Mouse (Mus musculus) adrenal gland, adult 2 months (tissue): ENCODE measurements around the gene Ncstn. TPM values are rescaled to one million over a fixed set of nuclear protein-coding genes. Genes with fewer than 3 reads are reported as not detected.
A peak's percentile ranks its signal among the peaks of the same experiment; 100 is the strongest.

Source experiments
- DNase-seq: peaks from one replicate; pipeline ENCODE4 v3.0.0; 2021
- long read RNA-seq: library from polyadenylated mRNA; stranded (forward); transcript quantifications from one replicate; pipeline ENCODE4 v2.0.0, GENCODE M21; 2021
- polyA plus RNA-seq: library from polyadenylated mRNA; depleted of rRNA; stranded (reverse); fragments of >200 nt; gene quantifications from 2 replicates; pipeline ENCODE4 v1.2.3, GENCODE M21; 2012; rRNA removed
- total RNA-seq, 2 experiments: library from RNA; stranded (reverse); gene quantifications; 2 replicates each; pipeline ENCODE4 v1.2.3; 2021

Gene Ncstn
- 10 to 100 TPM; 83.9 to 85.7 TPM for total RNA-seq
- 62.9 and 83.8 TPM in 2 replicates for polyA plus RNA-seq
- long read RNA-seq, transcript Ncstn-201 (17 exons, 2,901 nt), result major isoform, 74 of 79 reads
- long read RNA-seq, partial matches to known transcripts, result 3 of 79 reads
- long read RNA-seq, other reads (novel, unspliced or antisense), result 2 of 79 reads

DNA sequence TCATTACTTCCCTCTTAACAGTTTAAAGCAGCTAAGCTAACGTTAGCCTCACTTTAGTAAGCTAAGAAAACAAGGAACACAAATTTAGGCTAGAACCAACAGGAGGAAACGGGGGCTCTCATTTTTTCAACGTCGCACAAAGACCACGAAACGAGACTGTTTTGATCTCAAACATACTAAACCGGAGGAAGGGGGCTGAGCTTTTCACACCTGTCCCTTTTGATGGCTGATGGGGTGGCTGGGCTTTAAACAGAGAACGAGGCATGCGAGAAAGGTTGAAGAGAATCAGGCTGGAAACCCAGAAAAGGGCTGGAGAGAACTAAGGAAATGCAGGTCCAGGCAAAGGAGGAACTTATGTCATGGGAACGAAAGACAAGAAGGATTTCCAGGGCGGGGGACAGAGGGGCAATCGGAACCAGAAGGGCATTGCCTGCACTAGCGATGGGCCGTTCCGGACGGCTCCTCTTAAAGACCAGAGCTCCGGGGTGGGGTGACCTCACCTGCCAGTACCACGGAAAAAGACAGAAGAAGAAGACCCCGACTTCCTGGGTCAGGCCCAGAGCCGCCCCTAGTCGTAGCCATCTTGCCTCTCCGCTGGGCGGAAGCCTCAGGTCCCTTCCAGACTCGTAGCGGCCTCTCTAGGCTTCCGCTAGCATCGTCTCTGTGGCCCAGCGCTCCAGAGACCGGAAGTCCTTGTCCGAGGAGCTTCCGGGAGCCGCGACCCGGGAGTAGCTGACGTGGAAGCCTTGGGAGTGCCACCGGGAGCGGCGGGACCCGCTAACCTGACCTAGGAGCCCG is at the start of gene Ncstn, which contains the start of gene Copa:
TSS of gene Ncstn (minus strand) at position 695 of the 798 bp plus-strand sequence.
TSS of gene Copa (plus strand) at position 429 of the 798 bp plus-strand sequence.
- peak; percentile 95 for DNase-seq

GRCm38 (mm10) chr1:172132319-172132718 is 49.7 kb upstream of the Ncstn start:
- no peak for DNase-seq

DNA sequence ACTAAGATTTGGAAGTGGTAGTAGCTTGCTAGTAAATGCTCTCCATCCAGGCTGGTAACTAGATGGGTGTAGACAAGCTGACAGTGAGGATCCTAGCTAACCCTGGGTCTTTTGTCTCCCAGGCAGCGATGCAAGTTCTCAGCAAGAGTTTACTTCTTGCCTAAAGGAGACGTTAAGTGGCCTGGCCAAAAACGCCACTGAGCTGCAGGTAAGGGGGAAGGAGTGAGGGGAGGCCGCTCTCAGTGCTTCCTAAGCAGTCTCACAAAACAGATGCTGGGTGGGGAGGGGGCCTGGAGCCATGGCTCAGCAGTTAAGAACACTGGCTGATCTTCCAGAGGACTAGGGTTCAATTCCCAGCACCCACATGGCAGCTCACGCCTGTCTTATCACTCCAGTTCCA is 47.2 kb upstream of the Ncstn start:
- DNase-seq, result no peak

- DNase-seq, result no peak
These were observed 46.5 kb upstream of the Ncstn start for GRCm38 (mm10) chr1:172129108-172129507.

DNA sequence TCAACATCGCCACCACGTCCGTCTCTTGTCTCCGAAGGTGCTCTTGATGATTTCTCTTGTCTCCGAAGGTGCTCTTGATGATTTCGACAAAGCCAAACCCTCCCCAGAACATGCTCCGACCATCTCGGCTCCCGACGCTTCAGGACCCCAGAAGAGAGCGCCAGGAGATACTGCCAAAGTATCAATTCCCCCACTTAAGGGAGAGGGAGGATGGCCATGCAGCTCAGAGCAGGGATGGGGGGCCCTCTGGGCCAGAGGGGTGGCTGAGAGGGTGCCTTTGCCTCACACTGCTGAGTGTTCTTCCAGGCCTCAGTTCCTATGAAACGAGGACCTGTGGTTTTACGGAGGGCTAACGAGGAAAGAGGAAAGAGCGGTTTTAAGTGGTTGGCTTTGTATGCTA is 46.0 kb upstream of the Ncstn start:
- no peak for DNase-seq

GRCm38 (mm10) chr1:172127487-172127886 is 44.9 kb upstream of the Ncstn start:
- DNase-seq, result peak; percentile 63

DNA sequence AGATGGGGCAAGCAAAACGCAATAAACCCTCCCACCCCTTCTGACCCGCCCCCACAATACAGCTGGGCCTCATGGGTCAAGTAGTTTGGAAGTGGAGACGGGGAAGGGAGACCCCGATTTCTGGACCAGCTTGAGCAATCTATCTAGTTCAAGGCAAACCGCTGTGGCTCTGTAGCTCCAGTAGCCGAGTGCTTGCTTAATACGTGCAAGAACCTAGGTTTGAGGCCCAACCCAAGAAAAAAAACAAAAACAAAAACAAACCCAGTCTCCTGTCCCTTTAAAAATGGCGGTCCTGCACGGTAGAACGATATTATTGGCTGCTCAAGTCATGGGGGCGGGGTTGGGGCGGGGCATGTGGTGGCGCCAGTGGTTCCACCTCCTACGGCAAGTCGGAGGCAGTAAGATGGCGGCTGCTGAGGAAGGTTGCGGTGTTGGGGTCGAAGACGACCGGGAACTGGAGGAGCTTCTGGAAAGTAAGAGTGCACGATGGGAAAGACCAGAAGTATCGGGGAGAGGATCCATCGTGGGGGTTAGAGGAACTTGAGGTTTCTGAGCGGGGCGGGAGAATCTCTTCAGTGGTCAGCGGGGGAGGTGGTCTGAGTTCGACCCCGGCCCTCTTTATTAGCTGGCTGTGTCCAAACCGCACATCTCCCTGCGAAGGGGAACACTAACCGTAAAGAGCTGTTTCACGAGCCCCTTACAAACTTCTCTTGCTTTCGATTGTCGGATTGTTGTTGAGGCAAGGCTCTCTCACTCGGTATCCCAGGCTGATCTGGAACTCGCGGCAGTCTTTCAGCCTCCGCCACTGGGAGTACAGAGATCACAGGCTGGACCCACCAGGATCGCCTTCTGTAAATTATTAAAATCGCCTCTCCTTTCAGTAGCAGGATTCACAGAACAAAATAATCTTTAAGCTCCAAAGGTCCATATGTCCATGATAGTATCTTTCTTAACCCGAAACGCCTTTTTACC is 44.1 kb upstream of the Ncstn start, which contains the start of gene Pex19:
TSS of gene Pex19 (plus strand) at position 380 of the 972 bp plus-strand sequence.
- DNase-seq, result peak; percentile 85

DNA sequence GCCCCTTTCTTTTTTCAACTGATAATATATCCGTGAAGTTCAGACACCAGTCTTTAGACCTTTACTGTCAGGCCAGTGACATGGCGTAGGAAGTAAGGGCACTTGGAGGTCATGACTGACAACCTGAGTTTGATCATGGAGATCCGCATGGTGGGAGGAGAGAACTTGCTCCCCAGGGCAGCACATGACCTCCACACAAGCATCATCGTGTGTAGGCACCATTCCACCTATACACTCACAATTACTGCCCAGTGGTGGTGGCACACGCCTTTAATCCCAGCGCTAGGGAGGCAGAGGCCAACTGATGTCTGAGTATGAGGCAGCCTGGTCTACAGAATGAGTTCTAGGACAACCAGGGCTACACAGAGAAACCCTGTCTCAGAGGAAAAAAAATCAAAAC is 42.0 kb upstream of the Ncstn start:
- DNase-seq, result no peak

DNA sequence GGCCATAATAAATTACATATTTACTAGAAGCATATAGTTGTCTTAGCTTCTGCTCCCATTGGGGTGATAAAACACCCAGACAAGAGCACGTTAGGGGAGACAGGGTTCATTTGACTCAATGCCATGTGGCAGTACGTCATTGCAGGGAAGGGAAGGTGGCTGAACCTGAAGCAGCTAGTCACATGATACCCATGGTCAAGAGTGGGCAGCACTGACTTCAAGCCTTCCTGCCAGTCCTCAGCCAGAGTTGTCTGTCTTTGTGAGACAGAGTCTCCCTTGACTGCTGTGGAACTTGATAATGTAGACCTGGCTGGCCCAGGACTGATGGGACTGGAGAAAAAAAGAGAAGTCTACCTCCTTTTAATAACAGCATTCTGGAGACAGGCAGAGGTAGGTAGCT is 40.1 kb upstream of the Ncstn start:
- DNase-seq, result no peak

DNA sequence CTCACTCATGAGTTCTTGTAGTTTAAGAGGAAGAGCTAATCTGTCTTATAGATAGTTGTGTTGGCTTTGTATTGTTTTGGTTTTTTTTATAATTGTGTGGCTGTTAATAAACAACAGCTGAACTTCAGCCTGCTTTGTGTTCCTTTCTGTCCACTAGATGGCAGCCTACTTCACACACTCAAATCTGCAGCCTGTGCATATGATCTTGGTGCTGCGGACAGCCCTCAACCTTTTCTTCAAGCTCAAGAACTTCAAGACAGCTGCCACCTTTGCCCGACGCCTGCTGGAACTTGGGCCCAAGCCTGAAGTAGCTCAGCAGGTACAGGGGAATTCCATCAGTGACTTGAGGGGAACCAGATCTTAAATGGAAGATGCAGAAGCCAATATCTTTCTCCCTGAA is 37.1 kb upstream of the Ncstn start:
- peak; percentile 38 for DNase-seq

DNA sequence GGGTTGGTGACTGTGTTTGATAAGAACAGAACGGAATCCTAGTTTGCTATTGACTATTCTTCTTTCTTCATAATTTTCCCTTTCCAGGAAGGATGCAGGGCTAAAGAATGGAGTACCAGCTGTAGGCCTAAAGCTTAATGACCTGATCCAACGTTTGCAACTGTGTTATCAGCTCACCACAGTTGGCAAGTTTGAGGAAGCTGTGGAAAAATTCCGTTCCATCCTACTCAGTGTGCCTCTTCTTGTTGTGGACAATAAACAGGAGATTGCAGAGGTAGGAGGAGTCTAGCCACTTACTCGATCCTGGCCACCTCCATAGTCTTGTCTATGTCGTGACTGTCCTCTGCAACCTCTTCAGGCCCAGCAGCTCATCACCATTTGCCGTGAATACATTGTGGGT is 36.5 kb upstream of the Ncstn start:
- DNase-seq, result no peak

GRCm38 (mm10) chr1:172116948-172117347 is 34.4 kb upstream of the Ncstn start:
- no peak for DNase-seq

DNA sequence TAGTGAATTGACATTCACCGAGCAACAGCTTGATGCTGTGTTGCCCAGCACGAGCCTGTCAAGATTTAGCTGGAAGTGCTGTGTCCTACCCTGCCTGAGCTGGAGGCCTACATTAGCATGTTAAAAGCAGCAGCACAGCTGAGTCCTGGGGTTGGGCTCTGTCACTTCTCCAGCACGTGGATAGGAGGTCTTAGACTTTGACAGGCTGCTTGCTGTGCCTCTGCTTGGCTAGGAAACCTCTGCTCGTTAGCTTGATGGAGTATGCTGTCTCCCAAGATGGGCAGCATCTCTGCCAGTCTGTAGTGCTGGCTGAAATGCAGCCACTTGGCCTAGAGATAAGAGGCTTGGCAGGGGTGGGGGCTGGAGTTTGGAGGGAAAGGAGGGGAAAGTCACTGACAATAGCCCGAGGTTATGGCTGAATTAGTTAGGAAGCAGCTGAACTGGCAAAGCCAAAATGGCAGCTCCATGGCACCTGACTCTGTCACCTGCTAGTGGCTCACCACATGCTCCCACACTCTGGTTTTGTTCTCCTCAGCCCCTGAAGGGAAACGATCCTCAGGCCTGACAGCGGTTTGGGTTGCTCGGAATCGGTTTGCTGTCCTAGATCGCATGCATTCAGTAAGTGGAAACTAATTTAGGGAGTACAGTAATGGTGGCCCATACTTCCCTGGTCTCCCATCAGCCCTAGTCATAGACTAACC is 25.3 kb upstream of the Ncstn start:
- DNase-seq, result no peak

- DNase-seq, result no peak
These were observed 22.5 kb upstream of the Ncstn start for GRCm38 (mm10) chr1:172105101-172105500.

GRCm38 (mm10) chr1:172103619-172104018 is 21.0 kb upstream of the Ncstn start:
- no peak for DNase-seq

DNA sequence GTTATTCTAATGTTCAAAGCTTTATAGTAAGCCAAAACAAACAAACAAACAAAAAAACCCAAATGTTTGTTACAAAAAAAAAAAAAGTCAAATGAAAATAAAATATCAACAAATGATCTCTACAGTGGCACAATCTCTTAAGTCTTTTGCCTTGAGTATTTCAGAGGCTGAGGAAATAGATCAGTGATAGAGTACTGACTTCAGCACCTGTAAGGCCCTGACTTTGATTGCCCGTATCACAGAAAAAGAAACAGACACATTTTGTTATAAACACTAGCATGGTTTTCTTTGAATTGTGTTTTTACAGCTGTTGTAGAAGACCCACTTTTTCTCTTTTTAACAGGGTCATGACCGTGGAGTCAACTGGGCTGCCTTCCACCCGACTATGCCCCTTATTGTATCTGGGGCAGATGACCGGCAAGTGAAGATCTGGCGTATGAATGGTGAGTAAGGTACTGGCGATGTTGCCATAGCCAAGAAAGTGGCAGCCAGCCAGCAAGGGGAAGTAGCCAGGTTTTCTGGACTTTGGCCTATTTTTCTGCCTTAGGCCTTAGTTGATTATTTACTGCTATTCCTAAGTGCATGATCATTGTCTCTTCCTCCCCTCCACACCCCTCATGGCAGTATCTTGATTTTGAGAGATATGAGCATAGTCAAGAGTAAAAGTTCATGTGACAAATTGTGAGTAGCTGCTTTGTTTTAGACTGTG is 16.9 kb upstream of the Ncstn start:
- peak; percentile 36 for DNase-seq

- no peak for DNase-seq
These were observed 12.6 kb upstream of the Ncstn start for GRCm38 (mm10) chr1:172095202-172095601.

- DNase-seq, result no peak
These were observed 11.7 kb upstream of the Ncstn start for GRCm38 (mm10) chr1:172094295-172094694.

DNA sequence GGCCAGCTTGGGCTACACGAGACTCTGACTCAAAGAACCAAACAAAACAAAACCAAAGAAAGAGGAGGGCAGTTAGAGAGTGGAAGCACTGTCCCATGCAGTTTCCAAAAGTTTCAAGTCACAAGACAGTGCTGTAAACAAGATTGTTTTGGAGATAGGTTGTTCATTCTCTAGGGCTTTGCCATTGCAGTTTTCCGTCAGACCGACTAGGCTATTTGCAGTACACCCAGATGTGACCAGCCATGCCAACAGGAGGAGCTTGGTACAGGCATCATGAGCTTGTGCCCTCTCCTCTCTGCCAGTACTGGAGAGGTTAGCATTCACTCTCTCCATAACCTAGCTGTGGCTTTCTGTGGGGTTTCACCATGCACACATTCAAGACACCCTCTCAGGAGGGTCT is 10.9 kb upstream of the Ncstn start:
- no peak for DNase-seq

GRCm38 (mm10) chr1:172082899-172083445 is 377 bp upstream of the Ncstn start:
- DNase-seq, result no peak

DNA sequence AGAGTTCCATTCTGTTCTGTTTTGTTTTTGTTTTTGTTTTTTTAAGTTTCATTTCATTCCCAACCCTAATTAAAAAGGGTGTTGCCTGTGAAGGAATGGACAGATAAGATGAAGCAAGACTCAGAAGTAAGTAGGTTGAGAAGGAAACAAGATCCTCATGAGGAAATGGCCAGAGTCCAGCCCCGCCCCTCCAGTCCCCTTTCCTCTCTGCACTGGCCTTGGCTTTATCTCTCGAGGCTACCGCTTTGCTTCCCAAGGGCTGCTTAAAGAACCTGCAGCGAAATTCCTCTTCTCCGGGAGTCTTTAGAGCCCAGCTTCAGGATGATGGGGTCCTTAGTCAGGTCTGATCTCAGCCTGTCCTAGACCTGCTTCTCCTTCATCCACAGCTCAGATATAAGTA is 4.6 kb downstream of the Ncstn start:
- DNase-seq, result peak; percentile 58
